Mouse (Mus musculus) E14TG2a.4 (cell line): ENCODE measurements around the gene Vwa3b.

ENCODE experiments used
- CTCF ChIP-seq: conservative IDR thresholded peaks from 2 replicates; pipeline ENCODE4 v1.5.1; 2014; ENCODE audit warnings: low read length
- NANOG ChIP-seq: IDR thresholded peaks from 2 replicates; pipeline ENCODE4 v1.6.1; 2014; ENCODE audit warnings: borderline replicate concordance, low read length, mixed read lengths
- POU5F1 ChIP-seq: IDR thresholded peaks from 2 replicates; pipeline ENCODE4 v1.6.1; 2014; ENCODE audit warnings: low read length, borderline replicate concordance

- TF ChIP-seq CTCF (no peak), NANOG (no peak), POU5F1 (no peak)
These were observed 106.0 kb downstream of the Vwa3b start for GRCm38 (mm10) chr1:37132433-37132832.
